In the genomic region with DNA sequence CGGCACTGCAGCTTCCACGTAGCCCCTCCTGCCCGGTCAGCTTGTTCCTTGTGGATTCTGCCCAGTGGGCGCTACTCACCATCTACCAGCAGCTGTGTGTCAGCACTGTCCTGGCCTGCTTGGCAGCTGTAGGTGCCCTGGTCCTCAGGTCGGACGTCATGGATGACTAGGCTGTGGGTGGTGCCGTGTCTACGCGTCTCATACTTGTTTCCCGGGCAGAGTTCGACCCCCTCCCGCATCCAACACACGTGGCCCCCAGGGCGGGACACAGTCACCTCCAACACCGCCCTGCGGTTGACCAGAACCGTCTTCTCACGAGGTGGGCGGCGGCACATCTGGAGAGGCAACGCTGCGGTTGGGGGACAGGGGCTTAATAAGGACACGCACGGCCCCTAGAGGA, we compare ENCODE assay signal across 8 mouse cellular contexts. TPM values are rescaled to one million over a fixed set of nuclear protein-coding genes. Genes with fewer than 3 reads are reported as not detected.
DNase-seq lines count a peak whose midpoint lies in the region; ATAC-seq lines count a peak whose summit lies in the region.

No protein-coding gene starts in this region.

- 0 out of 2 replicates have a peak, but pooled peaks have one; percentile 11 for ATAC-seq in megakaryocyte progenitor cell, adult 5-6 weeks (replicated peaks; ENCODE audit: poor library complexity)

- peak; percentile 64 for DNase-seq in cerebellum, adult 11-12 months
- no peak for DNase-seq in cerebellum, postnatal 10 days
- peak; percentile 76 for DNase-seq in MN1 (ENCODE audit: low spot score)
- peak; percentile 39 for DNase-seq in induced T-regulatory cell, adult 2 months (ENCODE audit: low read depth)
- no peak for DNase-seq in left cerebral cortex, postnatal 10 days (ENCODE audit: extremely low spot score in 1 of 2, low spot score in 2 of 2)
- DNase-seq in adrenal gland, adult 8-10 months, result no peak
- no peak for DNase-seq in gastrocnemius, postnatal 36 days

- intact Hi-C loops in left cerebral cortex, postnatal 10 days (cut with DNase I), result no loop called here
- intact Hi-C loops in gastrocnemius, postnatal 36 days (cut with DNase I), result loop anchor here (5.0 kb wide), 1 partner anchor 61 kb away; a partner anchor contains a TSS

RNA-seq across cellular contexts. Expression of a gene that starts 7.2 kb away (rescaled TPM):
- not detected in 2 replicates for total RNA-seq in megakaryocyte progenitor cell, adult 5-6 weeks (2015)
- 2.9 TPM in 1 of 2 replicates, not detected in the other for total RNA-seq in megakaryocyte progenitor cell, adult 5-6 weeks (2017)
- total RNA-seq in left cerebral cortex, postnatal 10 days (2021), result 10 to 100 TPM; 58.2 to 59.3 TPM
- 1 to 10 TPM; 2.5 to 5.8 (median 3.0) TPM for total RNA-seq in adrenal gland, adult 8-10 months (2022)
- total RNA-seq in gastrocnemius, postnatal 36 days (2021), result under 1 TPM; 0.12 to 0.26 TPM

RNA-seq across cellular contexts. Expression of a gene that starts 7.5 kb away (rescaled TPM):
- total RNA-seq in megakaryocyte progenitor cell, adult 5-6 weeks (2015), result 0.27 and 0.83 TPM in 2 replicates
- 0.57 and 2.0 TPM in 2 replicates for total RNA-seq in megakaryocyte progenitor cell, adult 5-6 weeks (2017)
- total RNA-seq in left cerebral cortex, postnatal 10 days (2021), result 10 to 100 TPM; 79.8 to 80.6 TPM
- total RNA-seq in adrenal gland, adult 8-10 months (2022), result 10 to 100 TPM; 56.6 to 72.7 (median 67.0) TPM
- 1 to 10 TPM; 6.2 to 7.0 TPM for total RNA-seq in gastrocnemius, postnatal 36 days (2021)

RNA-seq across cellular contexts. Expression of a gene that starts 19.7 kb away (rescaled TPM):
- total RNA-seq in megakaryocyte progenitor cell, adult 5-6 weeks (2015), result 1.0 TPM in 1 of 2 replicates, not detected in the other
- total RNA-seq in megakaryocyte progenitor cell, adult 5-6 weeks (2017), result 0.30 TPM in 1 of 2 replicates, not detected in the other
- total RNA-seq in left cerebral cortex, postnatal 10 days (2021), result 10 to 100 TPM; 35.1 to 39.4 TPM
- total RNA-seq in adrenal gland, adult 8-10 months (2022), result 100 to 1,000 TPM in 1 of 4 experiments, 10 to 100 TPM in 3; 71.0 to 109 (median 87.5) TPM
- total RNA-seq in gastrocnemius, postnatal 36 days (2021), result 10 to 100 TPM; 41.4 to 52.1 TPM

RNA-seq across cellular contexts. Expression of a gene that starts 20.3 kb away (rescaled TPM):
- not detected in 2 replicates for total RNA-seq in megakaryocyte progenitor cell, adult 5-6 weeks (2015)
- total RNA-seq in megakaryocyte progenitor cell, adult 5-6 weeks (2017), result not detected in 2 replicates
- total RNA-seq in left cerebral cortex, postnatal 10 days (2021), result 10 to 100 TPM; 36.9 to 37.2 TPM
- 10 to 100 TPM; 22.8 to 56.9 (median 34.3) TPM for total RNA-seq in adrenal gland, adult 8-10 months (2022)
- total RNA-seq in gastrocnemius, postnatal 36 days (2021), result 1 to 10 TPM; 2.5 to 5.8 TPM

RNA-seq across cellular contexts. Expression of a gene that starts 34.8 kb away (rescaled TPM):
- 7.9 and 9.6 TPM in 2 replicates for total RNA-seq in megakaryocyte progenitor cell, adult 5-6 weeks (2015)
- total RNA-seq in megakaryocyte progenitor cell, adult 5-6 weeks (2017), result 11.3 and 24.0 TPM in 2 replicates
- total RNA-seq in left cerebral cortex, postnatal 10 days (2021), result 10 to 100 TPM; 29.4 to 29.7 TPM
- 10 to 100 TPM; 19.1 to 34.9 (median 31.3) TPM for total RNA-seq in adrenal gland, adult 8-10 months (2022)
- total RNA-seq in gastrocnemius, postnatal 36 days (2021), result 1 to 10 TPM; 5.8 to 7.7 TPM

Comparison
In these comparisons a context has a peak if more than half of its experiments do, and no peak if none do; other contexts are left out.
1. DNase-seq: peak in cerebellum, adult 11-12 months (single experiment), MN1 (single experiment) and induced T-regulatory cell, adult 2 months (single experiment); none in cerebellum, postnatal 10 days (0 of 2), left cerebral cortex, postnatal 10 days (0 of 2), adrenal gland, adult 8-10 months (single experiment) and gastrocnemius, postnatal 36 days (0 of 2).
2. RNA of a gene that starts 7.2 kb away (total RNA-seq): 58.2 to 59.3 TPM in left cerebral cortex, postnatal 10 days; 2.5 to 5.8 TPM in adrenal gland, adult 8-10 months, 0.12 to 0.26 TPM in gastrocnemius, postnatal 36 days and 2.9 TPM in megakaryocyte progenitor cell, adult 5-6 weeks; every median in the first group is over 4 times any median in the second.
3. RNA of a gene that starts 7.5 kb away (total RNA-seq): 79.8 to 80.6 TPM in left cerebral cortex, postnatal 10 days and 56.6 to 72.7 TPM in adrenal gland, adult 8-10 months; 6.2 to 7.0 TPM in gastrocnemius, postnatal 36 days and 0.27 to 2.0 TPM in megakaryocyte progenitor cell, adult 5-6 weeks; every median in the first group is over 4 times any median in the second.
4. RNA of a gene that starts 19.7 kb away (total RNA-seq): 71.0 to 109 TPM in adrenal gland, adult 8-10 months, 41.4 to 52.1 TPM in gastrocnemius, postnatal 36 days and 35.1 to 39.4 TPM in left cerebral cortex, postnatal 10 days; 0.30 to 1.0 TPM in megakaryocyte progenitor cell, adult 5-6 weeks; every median in the first group is over 10 times any median in the second.